Mouse (Mus musculus) layer of hippocampus, postnatal 14 days (tissue): ENCODE data around the gene Prr5. TPM values are rescaled to one million over a fixed set of nuclear protein-coding genes. Genes with fewer than 3 reads are reported as not detected.

Experiments used
- DNase-seq, 2 experiments: peaks; one replicate each; pipeline ENCODE4 v3.0.0; 2021 to 2022; ENCODE audit warnings: low spot score in 2 of 2, mixed read lengths in 1 of 2
- total RNA-seq, 2 experiments: library from RNA; stranded (reverse); gene quantifications; 2 replicates each; pipeline ENCODE4 v1.2.3; 2021

Gene Prr5
- total RNA-seq, 2 experiments from 2014 or later, result 19.2 TPM

DNA sequence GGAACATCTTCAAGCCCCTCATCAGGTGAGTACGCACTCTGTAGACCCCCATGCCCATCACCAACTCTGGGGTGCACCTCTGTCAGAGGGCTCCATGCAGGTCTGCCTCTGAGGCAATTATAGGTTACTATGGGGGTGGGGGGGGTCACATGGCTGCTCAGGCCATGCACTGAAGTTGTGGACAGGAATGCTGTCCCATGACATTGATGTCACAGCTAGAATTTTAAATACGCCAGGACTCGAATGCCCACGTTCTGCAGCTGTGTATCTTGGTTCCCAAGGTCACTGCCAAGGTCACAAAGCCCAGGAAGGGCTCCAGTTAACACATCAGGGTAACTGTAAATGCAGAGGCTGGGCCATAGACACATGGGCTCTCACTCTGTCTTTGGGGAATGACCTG is 76.4 kb downstream of the Prr5 start:
- no peak for DNase-seq

Other genes with a start within 250 kb of the Prr5 start
- 10 to 100 TPM; 72.1 to 78.7 TPM for gene Shisal1, start 222.5 kb upstream of the Prr5 start, total RNA-seq
- 10 to 100 TPM; 61.3 to 62.0 TPM for gene Rtl6, start 111.8 kb upstream of the Prr5 start, total RNA-seq
- gene Arhgap8, start 50.4 kb downstream of the Prr5 start, total RNA-seq, result not detected
- gene Phf21b, start 186.4 kb downstream of the Prr5 start, total RNA-seq, result 10 to 100 TPM; 13.0 to 13.2 TPM